Mouse (Mus musculus): ENCODE measurements around the gene Hsp90aa1.

DNA sequence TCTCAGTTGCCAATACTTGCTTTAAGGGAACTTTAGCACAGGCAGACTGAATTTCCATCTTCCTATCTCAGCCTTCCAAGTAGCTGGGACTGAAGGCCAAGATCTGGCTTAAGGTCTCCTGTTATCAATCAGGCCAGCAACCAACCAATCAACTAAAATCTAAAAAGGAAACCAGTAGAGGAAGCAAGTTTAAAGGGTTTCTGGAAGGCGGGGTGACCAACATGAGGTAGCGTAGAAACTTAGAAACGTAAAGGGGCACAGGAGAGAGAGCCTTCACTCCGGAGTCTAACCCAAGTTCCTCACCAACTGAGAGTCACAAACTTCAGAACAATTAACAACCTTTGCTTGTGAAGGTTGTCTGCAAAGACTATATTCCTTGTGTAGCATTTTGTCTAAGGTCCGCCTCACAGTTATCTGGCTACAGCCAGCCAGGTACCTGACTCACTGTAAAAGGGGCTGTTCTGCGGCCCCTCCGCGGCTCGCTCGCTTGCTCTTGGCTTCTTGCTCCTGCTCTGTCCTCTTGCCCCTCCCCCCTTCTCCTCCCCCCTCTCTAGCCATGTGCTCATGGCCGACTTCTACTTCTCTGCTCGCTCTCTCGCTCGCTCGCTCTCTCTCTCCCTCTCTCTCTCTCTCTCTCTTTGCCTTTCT lies 3.9 kb downstream of the Hsp90aa1 start:
- TF ChIP-seq EP300 (IDR thresholded peaks at IDR 0.05; ENCODE audit: low read length) (no peak), CTCF (conservative IDR thresholded peaks at IDR 0.05 in 1 of 2, IDR thresholded peaks at IDR 0.05 in 1 of 2; ENCODE audit: low read depth in 2 of 2, low read length in 2 of 2) (no peak), POLR2AphosphoS2 (IDR thresholded peaks at IDR 0.05; ENCODE audit: low read depth, low read length) (no peak), POLR2A (IDR thresholded peaks at IDR 0.05; ENCODE audit: low read depth, low read length) (peak; percentile 68), GABPA (IDR thresholded peaks at IDR 0.05; ENCODE audit: insufficient replicate concordance, low read depth, low read length) (no peak), E2F4 (IDR thresholded peaks at IDR 0.05; ENCODE audit: insufficient replicate concordance, low read depth, low read length) (no peak), JUND (conservative IDR thresholded peaks at IDR 0.05; ENCODE audit: low read depth, low read length) (0 out of 2 replicates have a peak, but pooled peaks have one; percentile 9), HCFC1 (IDR thresholded peaks at IDR 0.05; ENCODE audit: low read depth, low read length) (peak; percentile 24; the same call in 1 of the 2 replicates), ETS1 (conservative IDR thresholded peaks at IDR 0.05; ENCODE audit: low read depth, low read length) (no peak)

Measured in CH12.LX (cell line).